Mouse (Mus musculus): ENCODE measurements around the gene Rrh. TPM values are rescaled to one million over a fixed set of nuclear protein-coding genes. Genes with fewer than 3 reads are reported as not detected.
A peak's percentile ranks its signal among the peaks of the same experiment; 100 is the strongest.

The Rrh gene
- polyA plus RNA-seq, 1 experiment from 2014 or later: not detected

GRCm38 (mm10) chr3:129831035-129831568 is 8.7 kb upstream of the Rrh start, which contains the start of gene Gar1:
TSS of gene Gar1 (minus strand) at chr3:129831396.
- ATAC-seq (ENCODE audit: low FRiP score, low TSS enrichment): peak; percentile 91
- Histone ChIP-seq H3K9me3 (ENCODE audit: control insufficient read depth, low read length) (no peaks in the 10 kb centered on the region), H3K27ac (ENCODE audit: low read depth, low read length) (peak within 1 kb of the TSS; percentile 85), H3K36me3 (ENCODE audit: control insufficient read depth, insufficient read depth, low read length) (peaks cover 24% of the 10 kb centered on the region), H3K4me3 (ENCODE audit: low read length) (peak within 1 kb of the TSS; percentile 94), H3K4me1 (ENCODE audit: control insufficient read depth, insufficient read depth, low read length) (peaks cover 19% of the 10 kb centered on the region), H3K27me3 (ENCODE audit: control insufficient read depth, insufficient read depth, low read length) (no peaks in the 10 kb centered on the region), H3K4me2 (replicated peaks; ENCODE audit: low read depth, low read length) (peak within 1 kb of the TSS; percentile 72), H3K9ac (ENCODE audit: low read depth, low read length) (peak within 1 kb of the TSS; percentile 92)
- WGBS: under 1% methylated on average over 60 of the region's 60 CpGs

GRCm38 (mm10) chr3:129830626-129831025 is 8.2 kb upstream of the Rrh start:
- Histone ChIP-seq H3K36me3 (ENCODE audit: control insufficient read depth, insufficient read depth, low read length) (peaks cover 28% of the 10 kb centered on the region), H3K4me2 (replicated peaks; ENCODE audit: low read depth, low read length) (peak overlapping the region; percentile 72), H3K9ac (ENCODE audit: low read depth, low read length) (peak overlapping the region; percentile 92), H3K9me3 (ENCODE audit: control insufficient read depth, low read length) (no peaks in the 10 kb centered on the region), H3K4me3 (ENCODE audit: low read length) (peak overlapping the region; percentile 94), H3K27ac (ENCODE audit: low read depth, low read length) (peak overlapping the region; percentile 85), H3K27me3 (ENCODE audit: control insufficient read depth, insufficient read depth, low read length) (no peaks in the 10 kb centered on the region), H3K4me1 (ENCODE audit: control insufficient read depth, insufficient read depth, low read length) (peaks cover 19% of the 10 kb centered on the region)
- WGBS: under 1% methylated on average over 39 of the region's 45 CpGs
- no peak for ATAC-seq (ENCODE audit: low FRiP score, low TSS enrichment)

GRCm38 (mm10) chr3:129827691-129828090 is 5.3 kb upstream of the Rrh start:
- WGBS: 94% methylated on average over 5 of the region's 5 CpGs
- no peak for ATAC-seq (ENCODE audit: low FRiP score, low TSS enrichment)
- Histone ChIP-seq H3K4me2 (replicated peaks; ENCODE audit: low read depth, low read length) (no peak overlapping the region), H3K4me1 (ENCODE audit: control insufficient read depth, insufficient read depth, low read length) (peaks cover 15% of the 10 kb centered on the region), H3K4me3 (ENCODE audit: low read length) (no peak overlapping the region), H3K27ac (ENCODE audit: low read depth, low read length) (no peak overlapping the region), H3K27me3 (ENCODE audit: control insufficient read depth, insufficient read depth, low read length) (no peaks in the 10 kb centered on the region), H3K9ac (ENCODE audit: low read depth, low read length) (no peak overlapping the region), H3K9me3 (ENCODE audit: control insufficient read depth, low read length) (no peaks in the 10 kb centered on the region), H3K36me3 (ENCODE audit: control insufficient read depth, insufficient read depth, low read length) (peaks cover 55% of the 10 kb centered on the region)

GRCm38 (mm10) chr3:129826691-129827090 is 4.3 kb upstream of the Rrh start:
- Histone ChIP-seq H3K36me3 (ENCODE audit: control insufficient read depth, insufficient read depth, low read length) (peaks cover 58% of the 10 kb centered on the region), H3K27me3 (ENCODE audit: control insufficient read depth, insufficient read depth, low read length) (no peaks in the 10 kb centered on the region), H3K9ac (ENCODE audit: low read depth, low read length) (no peak overlapping the region), H3K9me3 (ENCODE audit: control insufficient read depth, low read length) (no peaks in the 10 kb centered on the region), H3K4me2 (replicated peaks; ENCODE audit: low read depth, low read length) (no peak overlapping the region), H3K27ac (ENCODE audit: low read depth, low read length) (no peak overlapping the region), H3K4me3 (ENCODE audit: low read length) (no peak overlapping the region), H3K4me1 (ENCODE audit: control insufficient read depth, insufficient read depth, low read length) (peaks cover 15% of the 10 kb centered on the region)
- no peak for ATAC-seq (ENCODE audit: low FRiP score, low TSS enrichment)
- 95% methylated on average over 10 of the region's 10 CpGs for WGBS

GRCm38 (mm10) chr3:129824891-129825290 is 2.5 kb upstream of the Rrh start:
- H3K36me3 ChIP-seq (ENCODE audit: control insufficient read depth, insufficient read depth, low read length): peaks cover 58% of the 10 kb centered on the region
- H3K4me1 ChIP-seq (ENCODE audit: control insufficient read depth, insufficient read depth, low read length): peaks cover 12% of the 10 kb centered on the region
- no peaks in the 10 kb centered on the region for H3K27me3 ChIP-seq (ENCODE audit: control insufficient read depth, insufficient read depth, low read length)
- no peaks in the 10 kb centered on the region for H3K9me3 ChIP-seq (ENCODE audit: control insufficient read depth, low read length)
- H3K4me3 ChIP-seq (ENCODE audit: low read length): no peak overlapping the region
- no peak overlapping the region for H3K4me2 ChIP-seq (replicated peaks; ENCODE audit: low read depth, low read length)
- H3K9ac ChIP-seq (ENCODE audit: low read depth, low read length): no peak overlapping the region
- WGBS: 93% methylated on average over 10 of the region's 10 CpGs
- no peak for ATAC-seq (ENCODE audit: low FRiP score, low TSS enrichment)
- H3K27ac ChIP-seq (ENCODE audit: low read depth, low read length): no peak overlapping the region

GRCm38 (mm10) chr3:129824146-129824545 is 1.8 kb upstream of the Rrh start:
- no peak for ATAC-seq (ENCODE audit: low FRiP score, low TSS enrichment)
- Histone ChIP-seq H3K4me2 (replicated peaks; ENCODE audit: low read depth, low read length) (no peak overlapping the region), H3K27ac (ENCODE audit: low read depth, low read length) (no peak overlapping the region), H3K27me3 (ENCODE audit: control insufficient read depth, insufficient read depth, low read length) (no peaks in the 10 kb centered on the region), H3K4me3 (ENCODE audit: low read length) (no peak overlapping the region), H3K9ac (ENCODE audit: low read depth, low read length) (no peak overlapping the region), H3K9me3 (ENCODE audit: control insufficient read depth, low read length) (no peaks in the 10 kb centered on the region), H3K4me1 (ENCODE audit: control insufficient read depth, insufficient read depth, low read length) (peaks cover 4% of the 10 kb centered on the region), H3K36me3 (ENCODE audit: control insufficient read depth, insufficient read depth, low read length) (peaks cover 56% of the 10 kb centered on the region)
- 96% methylated on average over 4 of the region's 4 CpGs for WGBS

GRCm38 (mm10) chr3:129823293-129823692 is 906 bp upstream of the Rrh start:
- Histone ChIP-seq H3K9ac (ENCODE audit: low read depth, low read length) (no peak overlapping the region), H3K4me1 (ENCODE audit: control insufficient read depth, insufficient read depth, low read length) (no peaks in the 10 kb centered on the region), H3K27me3 (ENCODE audit: control insufficient read depth, insufficient read depth, low read length) (no peaks in the 10 kb centered on the region), H3K36me3 (ENCODE audit: control insufficient read depth, insufficient read depth, low read length) (peaks cover 49% of the 10 kb centered on the region), H3K4me3 (ENCODE audit: low read length) (no peak overlapping the region), H3K4me2 (replicated peaks; ENCODE audit: low read depth, low read length) (no peak overlapping the region), H3K9me3 (ENCODE audit: control insufficient read depth, low read length) (no peaks in the 10 kb centered on the region), H3K27ac (ENCODE audit: low read depth, low read length) (no peak overlapping the region)
- 0 out of 2 replicates have a peak, but pooled peaks have one; percentile 17 for ATAC-seq (ENCODE audit: low FRiP score, low TSS enrichment)
- 58% methylated on average over 5 of the region's 5 CpGs for WGBS

GRCm38 (mm10) chr3:129821736-129822135 is 651 bp downstream of the Rrh start:
- Histone ChIP-seq H3K4me3 (ENCODE audit: low read length) (no peak overlapping the region), H3K4me1 (ENCODE audit: control insufficient read depth, insufficient read depth, low read length) (no peaks in the 10 kb centered on the region), H3K27me3 (ENCODE audit: control insufficient read depth, insufficient read depth, low read length) (no peaks in the 10 kb centered on the region), H3K36me3 (ENCODE audit: control insufficient read depth, insufficient read depth, low read length) (peaks cover 40% of the 10 kb centered on the region), H3K9ac (ENCODE audit: low read depth, low read length) (no peak overlapping the region), H3K4me2 (replicated peaks; ENCODE audit: low read depth, low read length) (no peak overlapping the region), H3K9me3 (ENCODE audit: control insufficient read depth, low read length) (no peaks in the 10 kb centered on the region), H3K27ac (ENCODE audit: low read depth, low read length) (no peak overlapping the region)
- WGBS: 83% methylated on average over 8 of the region's 8 CpGs
- no peak for ATAC-seq (ENCODE audit: low FRiP score, low TSS enrichment)

- no peak overlapping the region for H3K27ac ChIP-seq (ENCODE audit: low read depth, low read length)
- ATAC-seq (ENCODE audit: low FRiP score, low TSS enrichment): no peak
- no peak overlapping the region for H3K9ac ChIP-seq (ENCODE audit: low read depth, low read length)
- WGBS: 68% methylated on average over 9 of the region's 9 CpGs
- peaks cover 31% of the 10 kb centered on the region for H3K36me3 ChIP-seq (ENCODE audit: control insufficient read depth, insufficient read depth, low read length)
- H3K4me1 ChIP-seq (ENCODE audit: control insufficient read depth, insufficient read depth, low read length): no peaks in the 10 kb centered on the region
- H3K27me3 ChIP-seq (ENCODE audit: control insufficient read depth, insufficient read depth, low read length): no peaks in the 10 kb centered on the region
- no peaks in the 10 kb centered on the region for H3K9me3 ChIP-seq (ENCODE audit: control insufficient read depth, low read length)
- H3K4me2 ChIP-seq (replicated peaks; ENCODE audit: low read depth, low read length): no peak overlapping the region
- no peak overlapping the region for H3K4me3 ChIP-seq (ENCODE audit: low read length)
Observed at GRCm38 (mm10) chr3:129820847-129821246, 1.5 kb downstream of the Rrh start.
